Mouse (Mus musculus) forebrain, embryonic 10.5 days (tissue): ENCODE data around the gene Rhox3a. TPM values are rescaled to one million over a fixed set of nuclear protein-coding genes. Genes with fewer than 3 reads are reported as not detected.
"Not testable (repeated sequence)": the region's sequence is repeated elsewhere in the genome, so short reads cannot be mapped to it uniquely, and the experiment has no call there.

Experiments
- DNase-seq: peaks from one replicate; pipeline ENCODE4 v3.0.0-alpha.2; 2017; ENCODE audit warnings: low spot score; ENCODE audit errors: extremely low spot score
- H3K27ac ChIP-seq: fragments of 300-500 bp; sonication (generic); 2 replicates; pipeline ENCODE4 v1.5.1; 2016; ENCODE audit warnings: mild to moderate bottlenecking
- H3K27me3 ChIP-seq: fragments of 300-500 bp; sonication (generic); 2 replicates; pipeline ENCODE4 v1.6.1; 2016; ENCODE audit warnings: mild to moderate bottlenecking; ENCODE audit not compliant: poor library complexity, severe bottlenecking
- H3K36me3 ChIP-seq: fragments of 300-500 bp; sonication (generic); replicated peaks from 2 replicates; pipeline ENCODE4 v1.6.1; 2016; ENCODE audit warnings: mild to moderate bottlenecking, moderate library complexity
- H3K4me1 ChIP-seq: fragments of 300-500 bp; sonication (generic); 2 replicates; pipeline ENCODE4 v1.6.1; 2016
- H3K4me3 ChIP-seq: fragments of 300-500 bp; sonication (generic); 2 replicates; pipeline ENCODE4 v1.5.1; 2016; ENCODE audit warnings: mild to moderate bottlenecking, moderate library complexity
- H3K9me3 ChIP-seq: fragments of 300-500 bp; sonication (generic); 2 replicates; pipeline ENCODE4 v1.6.1; 2016; ENCODE audit warnings: mild to moderate bottlenecking, moderate library complexity
- WGBS: fragments of 180-500 bp; shearing (Covaris S2); methylation state at CpG from one replicate; pipeline ENCODE4 v1.1.7; 2016; 5-methylcytosine and 5-hydroxymethylcytosine counted together
- polyA plus RNA-seq: library from polyadenylated mRNA; unstranded; fragments of >200 nt; fragmentation: Nextera tagmentation; extraction: Ambion mirVana; gene quantifications from 2 replicates; pipeline ENCODE4 v1.2.1, GENCODE M21; 2016

Rhox3a gene
- polyA plus RNA-seq: not detected in 2 replicates

- not testable (repeated sequence) for H3K9me3 ChIP-seq, H3K4me1 ChIP-seq, H3K36me3 ChIP-seq, H3K27ac ChIP-seq, DNase-seq, H3K4me3 ChIP-seq, H3K27me3 ChIP-seq
- WGBS: 100% methylated on average over 1 of the region's 3 CpGs
These were observed at the start of gene Rhox3a for GRCm38 (mm10) chrX:37249619-37250018. Rhox3a (plus strand) TSS chrX:37249919.

- Histone ChIP-seq H3K4me3 (no peak within 1 kb of the TSS), H3K36me3 (no peaks in the 10 kb centered on the region), H3K4me1 (no peaks in the 10 kb centered on the region), H3K27ac (no peak within 1 kb of the TSS), H3K27me3 (no peaks in the 10 kb centered on the region), H3K9me3 (no peaks in the 10 kb centered on the region)
- DNase-seq: no peak
- 92% methylated on average over 10 of the region's 10 CpGs for WGBS
These were observed 38.8 kb upstream of the Rhox3a start, which contains the start of gene Gm9 for GRCm38 (mm10) chrX:37210941-37211340. Gm9 (minus strand) TSS chrX:37211041.

GRCm38 (mm10) chrX:37222158-37222557 is 27.6 kb upstream of the Rhox3a start, which contains the start of gene Rhox1:
Rhox1 (minus strand) TSS chrX:37222258.
- H3K36me3 ChIP-seq, H3K9me3 ChIP-seq, DNase-seq, H3K27ac ChIP-seq, H3K4me3 ChIP-seq, H3K27me3 ChIP-seq, H3K4me1 ChIP-seq: not testable (repeated sequence)
- WGBS: 85% methylated on average over 1 of the region's 1 CpGs

GRCm38 (mm10) chrX:37244676-37245075 is 5.0 kb upstream of the Rhox3a start, which contains the start of gene Rhox2a:
Rhox2a (plus strand) TSS chrX:37244976.
- H3K4me3 ChIP-seq, H3K4me1 ChIP-seq, H3K27me3 ChIP-seq, DNase-seq, H3K9me3 ChIP-seq, H3K27ac ChIP-seq, H3K36me3 ChIP-seq: not testable (repeated sequence)
- 100% methylated on average over 2 of the region's 9 CpGs for WGBS

GRCm38 (mm10) chrX:37265038-37265437 is 15.3 kb downstream of the Rhox3a start, which contains the start of gene Rhox4a:
Rhox4a (plus strand) TSS chrX:37265338.
- H3K36me3 ChIP-seq, H3K9me3 ChIP-seq, H3K4me3 ChIP-seq, DNase-seq, H3K27ac ChIP-seq, H3K27me3 ChIP-seq, H3K4me1 ChIP-seq: not testable (repeated sequence)
- WGBS: 97% methylated on average over 11 of the region's 19 CpGs

Other genes starting within 250 kb of the Rhox3a start
- gene Sowahd, start 201.1 kb upstream of the Rhox3a start, polyA plus RNA-seq: not detected in 2 replicates
- 489 and 493 TPM in 2 replicates for gene Rpl39, start 164.5 kb upstream of the Rhox3a start, polyA plus RNA-seq
- gene Upf3b, start 139.6 kb upstream of the Rhox3a start, polyA plus RNA-seq: 23.7 and 23.9 TPM in 2 replicates
- 19.6 and 21.2 TPM in 2 replicates for gene Nkap, start 123.1 kb upstream of the Rhox3a start, polyA plus RNA-seq
- 0.09 and 0.17 TPM in 2 replicates for gene Akap14, start 81.1 kb upstream of the Rhox3a start, polyA plus RNA-seq
- gene Ndufa1, start 58.8 kb upstream of the Rhox3a start, polyA plus RNA-seq: 376 and 385 TPM in 2 replicates
- gene Rnf113a1, start 58.7 kb upstream of the Rhox3a start, polyA plus RNA-seq: 11.2 and 12.9 TPM in 2 replicates
- gene Gm9, start 38.9 kb upstream of the Rhox3a start, polyA plus RNA-seq: not detected in 2 replicates
- not detected in 2 replicates for gene Rhox1, start 27.7 kb upstream of the Rhox3a start, polyA plus RNA-seq
- not detected in 2 replicates for gene Rhox2a, start 4.9 kb upstream of the Rhox3a start, polyA plus RNA-seq
- gene Rhox4a, start 15.4 kb downstream of the Rhox3a start, polyA plus RNA-seq: not detected in 2 replicates
- not detected in 2 replicates for gene Rhox3a2, start 130.1 kb downstream of the Rhox3a start, polyA plus RNA-seq
- gene Rhox4a2, start 140.9 kb downstream of the Rhox3a start, polyA plus RNA-seq: 0.27 and 0.32 TPM in 2 replicates
- gene Rhox2b, start 162.1 kb downstream of the Rhox3a start, polyA plus RNA-seq: not detected in 2 replicates
- not detected in 2 replicates for gene Rhox4b, start 182.6 kb downstream of the Rhox3a start, polyA plus RNA-seq
- 0.43 and 0.77 TPM in 2 replicates for gene Rhox2c, start 203.8 kb downstream of the Rhox3a start, polyA plus RNA-seq
- gene Rhox3c, start 208.7 kb downstream of the Rhox3a start, polyA plus RNA-seq: not detected in 2 replicates
- gene Rhox4c, start 230.4 kb downstream of the Rhox3a start, polyA plus RNA-seq: not detected in 2 replicates
- gene Rhox2d, start 243.5 kb downstream of the Rhox3a start, polyA plus RNA-seq: not detected in 2 replicates